Mouse (Mus musculus) c-Kit-positive CD71-positive TER-119-negative erythroid progenitor cells, embryonic 14.5 days (primary cell): ENCODE data around the gene Opcml.

Experiments used
- DNase-seq: peaks from one replicate; pipeline ENCODE4 v3.0.0-alpha.2; 2013; ENCODE audit warnings: low read depth

Opcml gene

GRCm38 (mm10) chr9:28327985-28328384 lies 537.4 kb downstream of the Opcml start:
- no peak for DNase-seq

GRCm38 (mm10) chr9:28328434-28328833 lies 537.9 kb downstream of the Opcml start:
- DNase-seq = no peak

GRCm38 (mm10) chr9:28329477-28329876 lies 538.9 kb downstream of the Opcml start:
- DNase-seq = no peak

GRCm38 (mm10) chr9:28336511-28337208 lies 546.1 kb downstream of the Opcml start:
- no peak for DNase-seq

GRCm38 (mm10) chr9:28337837-28338236 lies 547.3 kb downstream of the Opcml start:
- no peak for DNase-seq

- no peak for DNase-seq
Observed at GRCm38 (mm10) chr9:28354978-28355377, 564.4 kb downstream of the Opcml start.

GRCm38 (mm10) chr9:28357946-28358345 lies 567.4 kb downstream of the Opcml start:
- DNase-seq = no peak

GRCm38 (mm10) chr9:28360691-28361090 lies 570.1 kb downstream of the Opcml start:
- DNase-seq = no peak

GRCm38 (mm10) chr9:28364473-28365159 lies 574.0 kb downstream of the Opcml start:
- no peak for DNase-seq

- no peak for DNase-seq
Observed at GRCm38 (mm10) chr9:28365160-28365473, 574.5 kb downstream of the Opcml start.

- DNase-seq = no peak
Observed at GRCm38 (mm10) chr9:28386527-28387175, 596.1 kb downstream of the Opcml start.

GRCm38 (mm10) chr9:28395222-28395621 lies 604.6 kb downstream of the Opcml start:
- no peak for DNase-seq

- no peak for DNase-seq
Observed at GRCm38 (mm10) chr9:28395638-28396037, 605.1 kb downstream of the Opcml start.

GRCm38 (mm10) chr9:28402770-28403650 lies 612.4 kb downstream of the Opcml start:
- no peak for DNase-seq

- DNase-seq = no peak
Observed at GRCm38 (mm10) chr9:28403831-28404562, 613.4 kb downstream of the Opcml start.

GRCm38 (mm10) chr9:28404616-28405015 lies 614.0 kb downstream of the Opcml start:
- no peak for DNase-seq

- DNase-seq = no peak
Observed at GRCm38 (mm10) chr9:28405816-28406215, 615.2 kb downstream of the Opcml start.

- DNase-seq = no peak
Observed at GRCm38 (mm10) chr9:28420808-28421207, 630.2 kb downstream of the Opcml start.

- no peak for DNase-seq
Observed at GRCm38 (mm10) chr9:28423407-28423806, 632.8 kb downstream of the Opcml start.

- no peak for DNase-seq
Observed at GRCm38 (mm10) chr9:28432159-28432558, 641.6 kb downstream of the Opcml start.

- no peak for DNase-seq
Observed at GRCm38 (mm10) chr9:28438752-28439151, 648.2 kb downstream of the Opcml start.
